Mouse (Mus musculus): Measurements from ENCODE around the gene Zfp688. TPM values are rescaled to one million over a fixed set of nuclear protein-coding genes. Genes with fewer than 3 reads are reported as not detected.
A peak's percentile ranks its signal among the peaks of the same experiment; 100 is the strongest.
"Not testable (repeated sequence)": the region's sequence is repeated elsewhere in the genome, so short reads cannot be mapped to it uniquely, and the experiment has no call there.

Zfp688 gene
- polyA plus RNA-seq (2014; fragmentation: Nextera tagmentation; extraction: Ambion mirVana): 24.1 and 25.2 TPM in 2 replicates

GRCm38 (mm10) chr7:127421388-127422191 lies at the start of gene Zfp688:
Gene Zfp688 (minus strand): TSS chr7:127422068.
- DNase-seq (ENCODE audit: low spot score): peak; percentile 98
- WGBS: under 1% methylated on average over 46 of the region's 48 CpGs
- Histone ChIP-seq H3K27ac (ENCODE audit: low read depth) (no peak within 1 kb of the TSS), H3K4me1 (replicated peaks; ENCODE audit: control insufficient read depth, insufficient read depth, low read length) (peaks cover 4% of the 10 kb centered on the region; the same call in 1 of the 2 replicates), H3K27me3 (replicated peaks; ENCODE audit: control insufficient read depth, insufficient read depth, low read length) (peaks cover 9% of the 10 kb centered on the region; the same call in 1 of the 2 replicates), H3K4me3 (ENCODE audit: low read depth, low read length) (peak within 1 kb of the TSS; percentile 74), H3K9me3 (ENCODE audit: control insufficient read depth, low read length) (no peaks in the 10 kb centered on the region), H3K4me2 (ENCODE audit: low read length) (peak within 1 kb of the TSS; percentile 93), H3K36me3 (ENCODE audit: control insufficient read depth, insufficient read depth, low read length) (peaks cover 13% of the 10 kb centered on the region; the same call in 1 of the 2 replicates), H3K9ac (ENCODE audit: low read length) (peak within 1 kb of the TSS; percentile 71)
- peak; percentile 95 for ATAC-seq (replicated peaks; ENCODE audit: low FRiP score, low TSS enrichment, low read depth)

- DNase-seq (ENCODE audit: low spot score) (no peak), ATAC-seq (replicated peaks; ENCODE audit: low FRiP score, low TSS enrichment, low read depth) (peak; percentile 17)
- 1% methylated on average over 24 of the region's 25 CpGs for WGBS
These were observed 49.8 kb upstream of the Zfp688 start for GRCm38 (mm10) chr7:127471646-127472010.

GRCm38 (mm10) chr7:127470743-127471645 lies 49.1 kb upstream of the Zfp688 start:
- H3K27me3 ChIP-seq (replicated peaks; ENCODE audit: control insufficient read depth, insufficient read depth, low read length): no peaks in the 10 kb centered on the region
- peak overlapping the region; percentile 63 for H3K4me2 ChIP-seq (ENCODE audit: low read length)
- H3K9ac ChIP-seq (ENCODE audit: low read length): peak overlapping the region; percentile 93
- WGBS: under 1% methylated on average over 45 of the region's 46 CpGs
- peak overlapping the region; percentile 96 for H3K27ac ChIP-seq (ENCODE audit: low read depth)
- ATAC-seq (replicated peaks; ENCODE audit: low FRiP score, low TSS enrichment, low read depth): peak; percentile 91
- peaks cover 7% of the 10 kb centered on the region; the same call in 1 of the 2 replicates for H3K4me1 ChIP-seq (replicated peaks; ENCODE audit: control insufficient read depth, insufficient read depth, low read length)
- H3K9me3 ChIP-seq (ENCODE audit: control insufficient read depth, low read length): 0 out of 2 replicates have a peak, but pooled peaks cover 2% of the 10 kb centered on the region
- peak overlapping the region; percentile 81 for H3K4me3 ChIP-seq (ENCODE audit: low read depth, low read length)
- DNase-seq (ENCODE audit: low spot score): peak; percentile 93
- H3K36me3 ChIP-seq (ENCODE audit: control insufficient read depth, insufficient read depth, low read length): peaks cover 47% of the 10 kb centered on the region

More at GRCm38 (mm10) chr7:127471646-127472010, 49.8 kb upstream of the Zfp688 start:
- Histone ChIP-seq H3K27ac (ENCODE audit: low read depth) (peak overlapping the region; percentile 96), H3K4me3 (ENCODE audit: low read depth, low read length) (peak overlapping the region; percentile 81), H3K4me2 (ENCODE audit: low read length) (peak overlapping the region; percentile 63), H3K4me1 (replicated peaks; ENCODE audit: control insufficient read depth, insufficient read depth, low read length) (peaks cover 8% of the 10 kb centered on the region; the same call in 1 of the 2 replicates), H3K27me3 (replicated peaks; ENCODE audit: control insufficient read depth, insufficient read depth, low read length) (no peaks in the 10 kb centered on the region), H3K36me3 (ENCODE audit: control insufficient read depth, insufficient read depth, low read length) (peaks cover 47% of the 10 kb centered on the region), H3K9me3 (ENCODE audit: control insufficient read depth, low read length) (0 out of 2 replicates have a peak, but pooled peaks cover 2% of the 10 kb centered on the region), H3K9ac (ENCODE audit: low read length) (peak overlapping the region; percentile 93)

- Histone ChIP-seq H3K4me1 (replicated peaks; ENCODE audit: control insufficient read depth, insufficient read depth, low read length) (peaks cover 7% of the 10 kb centered on the region; the same call in 1 of the 2 replicates), H3K4me2 (ENCODE audit: low read length) (peak overlapping the region; percentile 63), H3K4me3 (ENCODE audit: low read depth, low read length) (peak overlapping the region; percentile 81), H3K27me3 (replicated peaks; ENCODE audit: control insufficient read depth, insufficient read depth, low read length) (no peaks in the 10 kb centered on the region), H3K9ac (ENCODE audit: low read length) (peak overlapping the region; percentile 93), H3K9me3 (ENCODE audit: control insufficient read depth, low read length) (0 out of 2 replicates have a peak, but pooled peaks cover 2% of the 10 kb centered on the region), H3K36me3 (ENCODE audit: control insufficient read depth, insufficient read depth, low read length) (peaks cover 44% of the 10 kb centered on the region), H3K27ac (ENCODE audit: low read depth) (peak overlapping the region; percentile 96)
- 8% methylated on average over 10 of the region's 10 CpGs for WGBS
- peak; percentile 77 for DNase-seq (ENCODE audit: low spot score)
- no peak; the same call in 1 of the 2 replicates for ATAC-seq (replicated peaks; ENCODE audit: low FRiP score, low TSS enrichment, low read depth)
These were observed 48.3 kb upstream of the Zfp688 start for GRCm38 (mm10) chr7:127470011-127470715.

GRCm38 (mm10) chr7:127466606-127467005 lies 44.7 kb upstream of the Zfp688 start:
- DNase-seq (ENCODE audit: low spot score): no peak
- Histone ChIP-seq H3K27me3 (replicated peaks; ENCODE audit: control insufficient read depth, insufficient read depth, low read length) (no peaks in the 10 kb centered on the region), H3K4me2 (ENCODE audit: low read length) (no peak overlapping the region), H3K9ac (ENCODE audit: low read length) (no peak overlapping the region), H3K9me3 (ENCODE audit: control insufficient read depth, low read length) (0 out of 2 replicates have a peak, but pooled peaks cover 2% of the 10 kb centered on the region), H3K4me3 (ENCODE audit: low read depth, low read length) (no peak overlapping the region), H3K27ac (ENCODE audit: low read depth) (no peak overlapping the region), H3K36me3 (ENCODE audit: control insufficient read depth, insufficient read depth, low read length) (peaks cover 39% of the 10 kb centered on the region), H3K4me1 (replicated peaks; ENCODE audit: control insufficient read depth, insufficient read depth, low read length) (no peaks in the 10 kb centered on the region)
- 95% methylated on average over 4 of the region's 4 CpGs for WGBS
- ATAC-seq (replicated peaks; ENCODE audit: low FRiP score, low TSS enrichment, low read depth): no peak

- H3K4me2 ChIP-seq (ENCODE audit: low read length); H3K27me3 ChIP-seq (replicated peaks; ENCODE audit: control insufficient read depth, insufficient read depth, low read length); DNase-seq (ENCODE audit: low spot score); H3K9me3 ChIP-seq (ENCODE audit: control insufficient read depth, low read length); ATAC-seq (replicated peaks; ENCODE audit: low FRiP score, low TSS enrichment, low read depth); H3K4me3 ChIP-seq (ENCODE audit: low read depth, low read length); H3K27ac ChIP-seq (ENCODE audit: low read depth); H3K9ac ChIP-seq (ENCODE audit: low read length); H3K4me1 ChIP-seq (replicated peaks; ENCODE audit: control insufficient read depth, insufficient read depth, low read length): not testable (repeated sequence)
- peaks cover 43% of the 10 kb centered on the region for H3K36me3 ChIP-seq (ENCODE audit: control insufficient read depth, insufficient read depth, low read length)
- 95% methylated on average over 2 of the region's 2 CpGs for WGBS
These were observed 43.8 kb upstream of the Zfp688 start for GRCm38 (mm10) chr7:127465670-127466069.

GRCm38 (mm10) chr7:127465191-127465590 lies 43.3 kb upstream of the Zfp688 start:
- peaks cover 47% of the 10 kb centered on the region for H3K36me3 ChIP-seq (ENCODE audit: control insufficient read depth, insufficient read depth, low read length)
- H3K9ac ChIP-seq (ENCODE audit: low read length): no peak overlapping the region
- H3K9me3 ChIP-seq (ENCODE audit: control insufficient read depth, low read length): 0 out of 2 replicates have a peak, but pooled peaks cover 2% of the 10 kb centered on the region
- H3K27me3 ChIP-seq (replicated peaks; ENCODE audit: control insufficient read depth, insufficient read depth, low read length): no peaks in the 10 kb centered on the region
- H3K4me2 ChIP-seq (ENCODE audit: low read length): no peak overlapping the region
- WGBS: 90% methylated on average over 3 of the region's 3 CpGs
- H3K4me3 ChIP-seq (ENCODE audit: low read depth, low read length): no peak overlapping the region
- ATAC-seq (replicated peaks; ENCODE audit: low FRiP score, low TSS enrichment, low read depth) (no peak), DNase-seq (ENCODE audit: low spot score) (no peak)
- H3K4me1 ChIP-seq (replicated peaks; ENCODE audit: control insufficient read depth, insufficient read depth, low read length): no peaks in the 10 kb centered on the region
- no peak overlapping the region for H3K27ac ChIP-seq (ENCODE audit: low read depth)

- not testable (repeated sequence) for H3K27me3 ChIP-seq (replicated peaks; ENCODE audit: control insufficient read depth, insufficient read depth, low read length); DNase-seq (ENCODE audit: low spot score); ATAC-seq (replicated peaks; ENCODE audit: low FRiP score, low TSS enrichment, low read depth); H3K9ac ChIP-seq (ENCODE audit: low read length); H3K27ac ChIP-seq (ENCODE audit: low read depth); H3K9me3 ChIP-seq (ENCODE audit: control insufficient read depth, low read length); H3K4me3 ChIP-seq (ENCODE audit: low read depth, low read length); H3K4me1 ChIP-seq (replicated peaks; ENCODE audit: control insufficient read depth, insufficient read depth, low read length); H3K4me2 ChIP-seq (ENCODE audit: low read length)
- peaks cover 59% of the 10 kb centered on the region for H3K36me3 ChIP-seq (ENCODE audit: control insufficient read depth, insufficient read depth, low read length)
- 96% methylated on average over 8 of the region's 8 CpGs for WGBS
These were observed 37.4 kb upstream of the Zfp688 start, which contains the start of gene Prr14 for GRCm38 (mm10) chr7:127459311-127459710. Gene Prr14 (plus strand): TSS chr7:127459611.
